11 mouse cellular contexts compared by ENCODE assay signal in genomic region chr9:116802602-116803001, GRCm38 (mm10).
DNase-seq lines count a peak whose midpoint lies in the region; ATAC-seq and TF ChIP-seq lines count a peak whose summit lies in the region.
"Had no signal": no experiment of that assay in that cellular context is flagged by ENCODE, and none has a peak within 500 bp of the region (broad histone marks: within the 10 kb centered on the region; RNA-seq: fewer than 3 reads in every experiment).

No protein-coding gene starts in this region.

- H3K4me1 ChIP-seq in intestine, postnatal 0 days (replicated peaks; ENCODE audit: control insufficient read depth, insufficient read depth, low read length), result no peaks in the 10 kb centered on the region
- H3K4me1 ChIP-seq in intestine, embryonic 16.5 days (ENCODE audit: control insufficient read depth, insufficient read depth, low read length), result peaks cover 9% of the 10 kb centered on the region; the same call in 1 of the 2 replicates

- H3K4me3 ChIP-seq in intestine, postnatal 0 days (ENCODE audit: low read depth, low read length), result no peak overlapping the region
- H3K4me3 ChIP-seq in intestine, embryonic 16.5 days (ENCODE audit: low read length), result no peak overlapping the region
- H3K4me3 ChIP-seq: heart, embryonic 13.5 days; neural tube, embryonic 12.5 days had no signal

- 58% methylated on average over 7 of the region's 7 CpGs for WGBS in intestine, postnatal 0 days
- WGBS in intestine, embryonic 16.5 days, result 64% methylated on average over 7 of the region's 7 CpGs

- peak; percentile 56 for TF ChIP-seq CTCF in intestine, postnatal 0 days (IDR thresholded peaks at IDR 0.05; ENCODE audit: low read depth)

- H3K9ac ChIP-seq in intestine, postnatal 0 days (ENCODE audit: low read depth, low read length), result no peak overlapping the region
- no peak overlapping the region for H3K9ac ChIP-seq in intestine, embryonic 16.5 days (ENCODE audit: low read depth, low read length)
- H3K9ac ChIP-seq: heart, embryonic 13.5 days; neural tube, embryonic 12.5 days had no signal

- H3K27ac ChIP-seq in intestine, postnatal 0 days (ENCODE audit: low read depth, low read length), result no peak overlapping the region
- no peak overlapping the region for H3K27ac ChIP-seq in intestine, embryonic 16.5 days (ENCODE audit: low read length)
- H3K27ac ChIP-seq: heart, embryonic 13.5 days; neural tube, embryonic 12.5 days had no signal

- H3K9me3 ChIP-seq in intestine, postnatal 0 days (ENCODE audit: control insufficient read depth), result no peaks in the 10 kb centered on the region
- no peaks in the 10 kb centered on the region for H3K9me3 ChIP-seq in intestine, embryonic 16.5 days (ENCODE audit: control insufficient read depth, low read length)
- H3K9me3 ChIP-seq: heart, embryonic 13.5 days; neural tube, embryonic 12.5 days had no signal

- H3K27me3 ChIP-seq in intestine, postnatal 0 days (replicated peaks; ENCODE audit: control insufficient read depth, insufficient read depth, low read length), result no peaks in the 10 kb centered on the region
- H3K27me3 ChIP-seq in intestine, embryonic 16.5 days (replicated peaks; ENCODE audit: control insufficient read depth, insufficient read depth, low read length), result no peaks in the 10 kb centered on the region
- H3K27me3 ChIP-seq: heart, embryonic 13.5 days; neural tube, embryonic 12.5 days had no signal

- intact Hi-C loops in heart, postnatal 14 days (cut with DNase I), result no loop called here

- DNase-seq in adrenal gland, postnatal 36 days, result peak; percentile 4 to 14
- no peak for DNase-seq in adrenal gland, postnatal 4 days (ENCODE audit: low spot score in 2 of 2)
- DNase-seq in lung, postnatal 36 days, result peak; percentile 17
- no peak for DNase-seq in lung, adult 18-20 months
- DNase-seq in heart, postnatal 14 days, result peak; percentile 19 to 29

- no peaks in the 10 kb centered on the region for H3K36me3 ChIP-seq in intestine, postnatal 0 days (ENCODE audit: control insufficient read depth, insufficient read depth)
- H3K36me3 ChIP-seq in intestine, embryonic 16.5 days (ENCODE audit: control insufficient read depth, insufficient read depth, low read length), result no peaks in the 10 kb centered on the region
- H3K36me3 ChIP-seq: neural tube, embryonic 12.5 days had no signal

- no peak for ATAC-seq in intestine, postnatal 0 days
- ATAC-seq in intestine, embryonic 16.5 days, result no peak
- no peak for ATAC-seq in erythroblast, adult 5-6 weeks (replicated peaks; ENCODE audit: low FRiP score, poor library complexity, severe bottlenecking)

- no peak overlapping the region for H3K4me2 ChIP-seq in intestine, postnatal 0 days (replicated peaks; ENCODE audit: low read depth)
- H3K4me2 ChIP-seq in intestine, embryonic 16.5 days (ENCODE audit: low read depth, low read length), result no peak overlapping the region
- H3K4me2 ChIP-seq: heart, embryonic 13.5 days; liver, embryonic 11.5 days; neural tube, embryonic 12.5 days had no signal

Comparison
In these comparisons a context has a peak if more than half of its experiments do, and no peak if none do; other contexts are left out.
1. DNase-seq: peak in adrenal gland, postnatal 36 days (2 of 2), lung, postnatal 36 days (single experiment) and heart, postnatal 14 days (2 of 2); none in adrenal gland, postnatal 4 days (0 of 2) and lung, adult 18-20 months (0 of 2).